Mouse (Mus musculus) Muller cell, postnatal 12 days (primary cell): ENCODE data around the gene Pcdh9.

ENCODE experiments used
- DNase-seq: peaks from one replicate; pipeline ENCODE4 v3.0.0-alpha.2; 2015; ENCODE audit errors: inconsistent ontology term

The Pcdh9 gene

GRCm38 (mm10) chr14:93182606-93183491 lies 707.6 kb downstream of the Pcdh9 start:
- no peak for DNase-seq

- peak; percentile 21 for DNase-seq
Measured at GRCm38 (mm10) chr14:93169201-93169600, 721.3 kb downstream of the Pcdh9 start.

GRCm38 (mm10) chr14:93168367-93168766 lies 722.1 kb downstream of the Pcdh9 start:
- DNase-seq, result no peak

GRCm38 (mm10) chr14:93143414-93143813 lies 747.1 kb downstream of the Pcdh9 start:
- DNase-seq, result no peak

- DNase-seq, result no peak
Measured at GRCm38 (mm10) chr14:93142076-93142475, 748.4 kb downstream of the Pcdh9 start.

GRCm38 (mm10) chr14:93126993-93127392 lies 763.5 kb downstream of the Pcdh9 start:
- DNase-seq, result no peak

GRCm38 (mm10) chr14:93102755-93103154 lies 787.7 kb downstream of the Pcdh9 start:
- no peak for DNase-seq

GRCm38 (mm10) chr14:93095081-93095480 lies 795.4 kb downstream of the Pcdh9 start:
- peak; percentile 56 for DNase-seq

- no peak for DNase-seq
Measured at GRCm38 (mm10) chr14:93092806-93093205, 797.7 kb downstream of the Pcdh9 start.

- no peak for DNase-seq
Measured at GRCm38 (mm10) chr14:93085646-93086045, 804.8 kb downstream of the Pcdh9 start.

- DNase-seq, result no peak
Measured at GRCm38 (mm10) chr14:93083140-93083539, 807.3 kb downstream of the Pcdh9 start.

GRCm38 (mm10) chr14:93080910-93081309 lies 809.6 kb downstream of the Pcdh9 start:
- DNase-seq, result no peak

GRCm38 (mm10) chr14:93075761-93076160 lies 814.7 kb downstream of the Pcdh9 start:
- no peak for DNase-seq

- DNase-seq, result no peak
Measured at GRCm38 (mm10) chr14:93072346-93072745, 818.1 kb downstream of the Pcdh9 start.

- peak; percentile 80 for DNase-seq
Measured at GRCm38 (mm10) chr14:93070140-93070539, 820.3 kb downstream of the Pcdh9 start.

GRCm38 (mm10) chr14:93067411-93068336 lies 822.8 kb downstream of the Pcdh9 start:
- DNase-seq, result peak; percentile 84

GRCm38 (mm10) chr14:93066732-93067410 lies 823.6 kb downstream of the Pcdh9 start:
- peak; percentile 29 for DNase-seq

GRCm38 (mm10) chr14:93061824-93062620 lies 828.5 kb downstream of the Pcdh9 start:
- peak; percentile 75 for DNase-seq

- no peak for DNase-seq
Measured at GRCm38 (mm10) chr14:93058799-93059198, 831.7 kb downstream of the Pcdh9 start.

GRCm38 (mm10) chr14:93055997-93056396 lies 834.5 kb downstream of the Pcdh9 start:
- DNase-seq, result no peak

- DNase-seq, result peak; percentile 65
Measured at GRCm38 (mm10) chr14:93040591-93040990, 849.9 kb downstream of the Pcdh9 start.
